8 mouse cellular contexts compared by ENCODE assay signal in the genomic region with DNA sequence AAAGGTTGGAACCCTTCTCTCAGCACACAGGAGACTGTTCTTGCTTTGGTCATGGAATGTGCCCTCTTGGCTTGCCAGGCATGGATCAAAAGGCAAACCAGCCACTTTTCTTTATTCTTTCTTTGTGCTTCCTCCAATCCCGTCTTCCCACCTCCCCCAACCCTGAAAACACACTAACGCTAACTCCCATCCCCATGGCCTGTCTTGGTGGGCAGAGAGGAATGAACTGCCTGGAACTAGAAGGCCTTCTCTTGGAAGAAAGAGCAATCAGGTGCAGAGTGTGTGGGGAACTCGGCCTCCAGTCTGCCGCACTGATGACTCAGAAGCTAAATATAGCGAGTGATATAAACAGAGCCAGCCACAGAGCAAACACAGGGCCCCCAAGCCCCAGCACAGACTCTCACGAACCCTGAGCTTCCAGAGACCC. TPM values are rescaled to one million over a fixed set of nuclear protein-coding genes. Genes with fewer than 3 reads are reported as not detected.
DNase-seq lines count a peak whose midpoint lies in the region; ATAC-seq and TF ChIP-seq lines count a peak whose summit lies in the region.

No protein-coding gene starts in this region.

- POLR2A ChIA-PET in Patski (lab: Charles Lee): interaction anchor here (1.6 kb wide), 1 partner anchor 10 kb away, joined by 4 read pairs; no protein-coding TSS in a partner anchor

- peaks cover 50% of the 10 kb centered on the region for H3K4me1 ChIP-seq in kidney, adult 2 months (ENCODE audit: control insufficient read depth, insufficient read depth, low read length)

- ATAC-seq in Patski: peak; percentile 61

- 15% methylated on average over 6 of the region's 6 CpGs for WGBS in kidney, adult 2 months

- no peak for TF ChIP-seq POLR2A in kidney, adult 2 months (IDR thresholded peaks at IDR 0.05; ENCODE audit: low read depth, low read length)

- peak overlapping the region; percentile 77 for H3K27ac ChIP-seq in kidney, adult 2 months (ENCODE audit: insufficient read depth, low read depth, low read length)

- CTCF ChIA-PET in Patski (lab: Charles Lee): interaction anchor here (1.5 to 1.7 kb wide), 2 partner anchors 11 to 53 kb away, joined by 4 to 5 read pairs; no protein-coding TSS in a partner anchor

- DNase-seq in cerebellum, adult 11-12 months: peak; percentile 68
- DNase-seq in cerebellum, postnatal 4 days (ENCODE audit: low spot score in 2 of 2): no peak
- no peak for DNase-seq in Patski (ENCODE audit: low read depth, low spot score)
- peak; percentile 79 to 86 for DNase-seq in heart, adult 18-20 months
- peak; percentile 66 for DNase-seq in kidney, adult 2 months
- DNase-seq in lung, postnatal 10 days: peak; percentile 83
- peak; percentile 40 to 50 for DNase-seq in thymus, postnatal 10 days (ENCODE audit: low spot score in 2 of 2)
- no peak for DNase-seq in gastrocnemius, postnatal 4 days (ENCODE audit: low spot score in 2 of 2)

- H3K27me3 ChIP-seq in Patski: no peaks in the 10 kb centered on the region
- H3K27me3 ChIP-seq in kidney, adult 2 months (replicated peaks; ENCODE audit: control insufficient read depth, insufficient read depth, low read length): no peaks in the 10 kb centered on the region

- H3K36me3 ChIP-seq in kidney, adult 2 months (ENCODE audit: control insufficient read depth, insufficient read depth, low read length): no peaks in the 10 kb centered on the region

- TF ChIP-seq CTCF in Patski (IDR thresholded peaks at IDR 0.05): no peak
- TF ChIP-seq CTCF in kidney, adult 2 months (conservative IDR thresholded peaks at IDR 0.05; ENCODE audit: insufficient read depth, insufficient read length, low read depth, low read length): no peak

- in situ Hi-C loops in Patski (cut with MboI; ENCODE audit: low pct_unique_long_range_greater_than_20kb): no loop called here

- H3K4me3 ChIP-seq in kidney, adult 2 months (ENCODE audit: insufficient read depth, low read depth, low read length): no peak overlapping the region

RNA-seq across cellular contexts. Expression of a gene that starts 8.8 kb away (rescaled TPM):
- 12.0 TPM for polyA plus RNA-seq in Patski (2021)
- 1 to 10 TPM; 5.2 to 5.4 TPM for total RNA-seq in heart, adult 18-20 months (2021)
- polyA plus RNA-seq in kidney, adult 2 months (2012; rRNA removed): 9.1 and 10.5 TPM in 2 replicates
- total RNA-seq in gastrocnemius, postnatal 4 days (2021): 10 to 100 TPM; 20.5 to 22.9 TPM

RNA-seq across cellular contexts. Expression of a gene that starts 57.3 kb away (rescaled TPM):
- 44.8 TPM for polyA plus RNA-seq in Patski (2021)
- total RNA-seq in heart, adult 18-20 months (2021): 1 to 10 TPM in 1 of 2 experiments, under 1 TPM in 1; 0.82 to 1.8 TPM
- polyA plus RNA-seq in kidney, adult 2 months (2012; rRNA removed): 0.68 and 0.72 TPM in 2 replicates
- total RNA-seq in gastrocnemius, postnatal 4 days (2021): 10 to 100 TPM; 21.1 to 23.3 TPM

Comparison
In these comparisons a context has a peak if more than half of its experiments do, and no peak if none do; other contexts are left out.
1. DNase-seq: peak in cerebellum, adult 11-12 months (single experiment), heart, adult 18-20 months (2 of 2), kidney, adult 2 months (single experiment), lung, postnatal 10 days (single experiment) and thymus, postnatal 10 days (2 of 2); none in cerebellum, postnatal 4 days (0 of 2), Patski (single experiment) and gastrocnemius, postnatal 4 days (0 of 2).
2. RNA of a gene that starts 57.3 kb away (total RNA-seq): 21.1 to 23.3 TPM in gastrocnemius, postnatal 4 days; 0.82 to 1.8 TPM in heart, adult 18-20 months; every median in the first group is over 4 times any median in the second.